Mouse (Mus musculus) testis, adult 2 months (tissue): ENCODE results near the gene Gm20388. TPM values are rescaled to one million over a fixed set of nuclear protein-coding genes. Genes with fewer than 3 reads are reported as not detected.

Experiments used
- H3K27ac ChIP-seq: fragments of 200-500 bp; 2 replicates; pipeline ENCODE4 v1.5.1; 2012; ENCODE audit warnings: low read depth, low read length; ENCODE audit not compliant: control insufficient read depth, insufficient read depth
- H3K27me3 ChIP-seq: fragments of 200-500 bp; 2 replicates; pipeline ENCODE4 v1.6.1; 2012; ENCODE audit warnings: mild to moderate bottlenecking, low read length, moderate library complexity; ENCODE audit not compliant: control insufficient read depth, insufficient read depth
- H3K36me3 ChIP-seq: fragments of 200-500 bp; 2 replicates; pipeline ENCODE4 v1.6.1; 2012; ENCODE audit warnings: mild to moderate bottlenecking, low read length; ENCODE audit not compliant: control insufficient read depth, insufficient read depth
- H3K4me1 ChIP-seq: fragments of 200-500 bp; 2 replicates; pipeline ENCODE4 v1.6.1; 2012; ENCODE audit warnings: low read length; ENCODE audit not compliant: control insufficient read depth, insufficient read depth
- H3K4me3 ChIP-seq: fragments of 200-500 bp; 2 replicates; pipeline ENCODE4 v1.5.1; 2012; ENCODE audit warnings: low read depth, mild to moderate bottlenecking, low read length, moderate library complexity, mixed read lengths; ENCODE audit not compliant: control insufficient read depth
- CTCF ChIP-seq: fragments of 200-500 bp; IDR thresholded peaks from 2 replicates; pipeline ENCODE4 v1.5.1; 2012; ENCODE audit warnings: low read depth, mild to moderate bottlenecking, inconsistent platforms, low read length, moderate library complexity; ENCODE audit not compliant: control insufficient read depth, insufficient read depth, insufficient replicate concordance
- POLR2A ChIP-seq: fragments of 200-500 bp; IDR thresholded peaks from 2 replicates; pipeline ENCODE4 v1.6.1; 2012; ENCODE audit warnings: low read depth, mild to moderate bottlenecking, inconsistent platforms, low read length, moderate library complexity; ENCODE audit not compliant: control insufficient read depth
- polyA plus RNA-seq: library from polyadenylated mRNA; depleted of rRNA; stranded (reverse); fragments of >200 nt; gene quantifications from 2 replicates; pipeline ENCODE4 v1.2.3, GENCODE M21; 2012

Gene Gm20388
- polyA plus RNA-seq, 1 experiment, result 5.6 TPM

GRCm38 (mm10) chr8:121619401-121619995, 1708.9 kb downstream of the Gm20388 start:
- Histone ChIP-seq H3K36me3 (no peaks in the 10 kb centered on the region; the same call in none of the 2 replicates), H3K4me3 (no peak overlapping the region), H3K4me1 (peaks cover 5% of the 10 kb centered on the region), H3K27ac (peak overlapping the region; percentile 36), H3K27me3 (no peaks in the 10 kb centered on the region)
- TF ChIP-seq POLR2A, result no peak
- no peak for TF ChIP-seq CTCF

GRCm38 (mm10) chr8:121620801-121621516, 1710.3 kb downstream of the Gm20388 start:
- H3K36me3 ChIP-seq, result no peaks in the 10 kb centered on the region; the same call in none of the 2 replicates

GRCm38 (mm10) chr8:121621879-121622278, 1711.2 kb downstream of the Gm20388 start:
- Histone ChIP-seq H3K36me3 (no peaks in the 10 kb centered on the region; the same call in none of the 2 replicates), H3K4me1 (no peaks in the 10 kb centered on the region), H3K27me3 (no peaks in the 10 kb centered on the region), H3K4me3 (no peak overlapping the region), H3K27ac (no peak overlapping the region)
- TF ChIP-seq POLR2A (no peak), CTCF (no peak)

More at GRCm38 (mm10) chr8:121620801-121621516, 1710.3 kb downstream of the Gm20388 start:
- Histone ChIP-seq H3K4me1 (no peaks in the 10 kb centered on the region), H3K4me3 (no peak overlapping the region), H3K27ac (no peak overlapping the region), H3K27me3 (no peaks in the 10 kb centered on the region)
- TF ChIP-seq POLR2A (no peak), CTCF (no peak)

GRCm38 (mm10) chr8:121623043-121623442, 1712.4 kb downstream of the Gm20388 start:
- H3K27me3 ChIP-seq, result no peaks in the 10 kb centered on the region
- H3K4me1 ChIP-seq, result no peaks in the 10 kb centered on the region
- TF ChIP-seq POLR2A (no peak), CTCF (no peak)
- H3K4me3 ChIP-seq, result no peak overlapping the region
- no peaks in the 10 kb centered on the region for H3K36me3 ChIP-seq
- no peak overlapping the region for H3K27ac ChIP-seq

- TF ChIP-seq POLR2A (no peak), CTCF (no peak)
- Histone ChIP-seq H3K27ac (no peak overlapping the region), H3K36me3 (no peaks in the 10 kb centered on the region), H3K27me3 (no peaks in the 10 kb centered on the region), H3K4me1 (peaks cover 3% of the 10 kb centered on the region; the same call in 1 of the 2 replicates), H3K4me3 (no peak overlapping the region)
Measured at GRCm38 (mm10) chr8:121628681-121629080, 1718.0 kb downstream of the Gm20388 start.

GRCm38 (mm10) chr8:121631645-121632071, 1721.0 kb downstream of the Gm20388 start:
- no peak overlapping the region for H3K27ac ChIP-seq
- no peaks in the 10 kb centered on the region for H3K36me3 ChIP-seq
- peaks cover 4% of the 10 kb centered on the region; the same call in 1 of the 2 replicates for H3K4me1 ChIP-seq

GRCm38 (mm10) chr8:121632401-121632800, 1721.8 kb downstream of the Gm20388 start:
- Histone ChIP-seq H3K36me3 (no peaks in the 10 kb centered on the region), H3K4me3 (no peak overlapping the region), H3K27ac (no peak overlapping the region), H3K27me3 (no peaks in the 10 kb centered on the region), H3K4me1 (peaks cover 4% of the 10 kb centered on the region; the same call in 1 of the 2 replicates)
- TF ChIP-seq POLR2A (no peak), CTCF (no peak)

More at GRCm38 (mm10) chr8:121631645-121632071, 1721.0 kb downstream of the Gm20388 start:
- H3K4me3 ChIP-seq, result no peak overlapping the region
- H3K27me3 ChIP-seq, result no peaks in the 10 kb centered on the region
- 0 out of 2 replicates have a peak, but pooled peaks have one; percentile 2 for TF ChIP-seq CTCF
- no peak for TF ChIP-seq POLR2A
